Mouse (Mus musculus) frontal cortex, postnatal 36 days (tissue): ENCODE results near the gene Elavl4.

ENCODE experiments used
- DNase-seq, 2 experiments: peaks; one replicate each; pipeline ENCODE4 v3.0.0; 2022; ENCODE audit warnings: low spot score in 2 of 2

The Elavl4 gene

DNA sequence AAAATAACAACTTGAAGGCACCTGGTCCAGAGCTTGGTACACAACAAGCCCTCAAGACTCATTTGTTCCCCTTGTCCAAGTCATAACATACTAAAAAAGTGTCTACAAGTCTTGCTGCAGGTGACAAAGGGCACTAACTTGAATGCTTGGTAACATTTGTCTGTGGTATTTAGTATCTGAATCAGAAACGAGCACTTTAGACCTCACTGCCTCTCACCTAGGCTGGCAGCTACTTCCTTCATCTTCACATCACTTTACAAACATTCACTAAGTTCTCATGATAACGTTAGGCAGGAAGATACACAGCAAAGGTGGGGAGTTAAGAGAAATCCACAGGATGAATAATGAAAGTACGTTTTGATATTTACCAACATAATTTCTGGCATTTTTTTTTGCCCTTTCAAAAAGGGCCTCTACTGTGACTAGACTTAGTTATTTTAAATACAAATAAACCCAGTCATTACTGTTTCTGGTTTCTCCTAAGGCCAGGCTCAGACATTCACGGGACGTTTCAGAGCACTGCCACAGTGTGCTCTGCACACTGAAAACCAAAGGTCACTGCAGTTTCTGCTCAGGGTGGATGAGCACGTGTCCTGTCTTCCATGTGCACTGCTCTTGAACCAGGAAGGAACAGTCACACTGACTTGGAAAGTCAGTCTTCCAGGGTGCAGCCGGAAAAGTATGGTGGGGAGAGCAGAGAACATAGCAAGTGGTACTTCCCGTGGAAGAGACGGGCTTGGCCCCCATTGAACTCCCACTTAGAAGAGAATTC, 84.7 kb downstream of the Elavl4 start:
- DNase-seq, result no peak

DNA sequence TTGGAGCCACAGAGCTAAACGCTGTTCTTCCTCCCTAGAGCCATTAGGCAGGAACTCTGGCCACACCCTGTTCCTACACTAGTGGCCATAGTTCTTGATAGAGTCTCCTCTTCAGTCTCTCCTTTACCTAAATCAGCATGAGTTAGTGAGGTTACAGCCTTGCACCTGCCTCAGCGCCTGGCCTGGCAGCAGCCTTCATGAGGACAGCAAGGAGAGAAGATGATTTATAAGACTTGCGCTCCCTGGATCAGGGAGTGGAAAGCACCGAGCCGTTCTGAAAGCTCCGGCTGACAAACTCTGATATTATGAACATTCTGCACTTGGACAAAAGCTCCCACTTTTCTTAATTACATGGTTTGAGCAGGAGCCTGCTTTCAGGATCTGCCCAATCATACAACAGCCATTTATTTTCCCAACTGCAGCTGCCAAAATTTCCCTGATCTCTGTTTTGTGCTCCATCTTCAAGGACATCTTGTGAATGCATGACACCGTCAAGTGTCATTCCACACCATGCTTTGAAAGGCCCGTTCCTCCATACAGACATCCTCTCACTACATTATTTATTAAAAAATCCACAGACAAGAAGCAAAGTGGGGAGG, 87.3 kb downstream of the Elavl4 start:
- DNase-seq, result no peak

DNA sequence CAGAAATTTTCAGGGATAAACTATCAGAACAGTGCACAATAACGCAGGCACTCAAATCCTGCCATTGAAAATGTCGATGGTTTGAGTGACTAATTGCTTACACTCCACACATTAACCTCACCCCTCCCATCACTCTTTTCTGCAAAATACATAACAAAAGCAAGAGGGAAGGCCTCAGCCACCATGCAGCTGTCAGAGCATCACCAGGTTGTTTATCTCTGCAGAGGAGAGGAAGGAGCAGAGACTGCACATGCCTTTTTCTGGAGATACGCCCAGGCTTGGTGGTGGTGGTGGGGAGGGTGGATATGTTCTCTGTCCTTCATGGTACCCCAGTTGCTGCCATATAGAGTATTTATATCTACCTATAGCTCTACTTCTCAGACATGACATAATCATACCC, 94.3 kb downstream of the Elavl4 start:
- peak; percentile 19 to 36 for DNase-seq

DNA sequence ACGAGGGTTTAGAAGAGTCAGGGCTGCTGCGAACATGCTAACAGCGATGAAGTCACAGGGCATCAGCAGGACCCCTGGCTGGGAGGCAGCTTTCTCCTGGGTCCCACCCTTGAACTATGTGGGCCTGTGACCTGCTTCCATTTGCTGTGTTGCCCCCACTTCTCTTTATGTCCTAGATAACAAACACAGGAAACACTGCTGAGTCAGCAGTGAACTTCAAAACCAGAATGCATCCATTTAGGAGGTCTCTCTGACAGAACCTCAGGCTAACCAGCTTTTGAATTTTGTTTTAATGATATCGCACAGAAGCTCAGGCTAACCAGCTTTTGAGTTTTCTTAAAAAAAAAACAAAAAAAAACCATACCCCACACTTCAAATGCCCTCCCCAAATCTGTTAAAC, 96.1 kb downstream of the Elavl4 start:
- DNase-seq, result no peak

DNA sequence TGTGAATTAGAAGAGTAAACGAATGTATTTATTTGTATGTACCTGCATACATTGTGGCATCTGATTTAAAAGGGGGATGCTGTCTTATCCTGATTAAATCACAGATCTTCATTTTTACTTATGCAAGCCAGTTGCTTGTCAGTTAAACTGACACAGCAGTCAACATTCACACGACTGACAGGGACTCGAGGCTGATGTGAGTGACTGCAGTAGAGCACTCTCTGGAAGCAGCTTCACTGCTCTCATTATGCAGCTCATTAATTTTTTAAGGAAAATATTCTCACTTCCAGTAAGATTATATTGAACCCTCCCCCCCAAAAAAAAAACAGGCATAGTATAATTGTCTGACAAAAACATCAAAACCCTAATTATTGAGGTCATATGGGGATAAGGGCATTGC, 101.7 kb downstream of the Elavl4 start:
- no peak for DNase-seq

DNA sequence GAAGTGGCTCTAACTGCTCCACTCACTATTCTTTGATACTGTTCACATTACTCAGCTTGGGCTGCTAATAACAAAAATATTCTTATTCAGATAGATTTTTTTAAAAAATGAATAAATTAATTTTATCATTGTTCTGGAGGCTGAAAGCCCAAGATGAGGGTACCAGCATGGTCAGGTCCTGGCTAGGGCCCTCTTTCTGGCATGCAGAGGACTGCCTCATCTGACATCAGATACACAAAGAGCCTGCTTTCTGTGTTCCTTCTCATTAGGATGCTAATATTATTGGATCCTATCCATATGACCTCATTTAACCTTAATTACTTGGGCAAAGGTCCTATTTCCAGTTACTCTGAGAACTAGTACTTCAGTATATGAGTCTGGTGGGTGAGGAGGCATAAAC, 108.8 kb downstream of the Elavl4 start:
- DNase-seq, result no peak

DNA sequence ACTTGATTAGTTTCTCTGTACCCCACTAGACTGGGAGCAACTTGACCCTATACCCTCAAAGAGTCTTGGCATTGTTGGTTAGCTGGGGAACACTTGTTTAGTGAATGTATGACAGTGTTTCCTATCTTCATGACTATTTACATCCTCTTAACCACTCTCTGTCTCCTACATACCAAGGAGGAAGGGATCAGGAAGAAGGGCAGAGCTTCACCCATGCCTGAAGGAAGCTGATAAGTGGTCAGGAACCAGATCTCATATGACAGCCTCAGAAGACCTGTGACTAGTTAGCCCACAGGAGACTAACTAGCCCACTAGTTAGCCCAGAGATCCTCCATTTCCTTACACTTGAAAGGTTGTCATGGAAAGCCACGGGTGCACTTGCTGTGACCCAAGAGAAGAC, 117.2 kb downstream of the Elavl4 start:
- no peak for DNase-seq

DNA sequence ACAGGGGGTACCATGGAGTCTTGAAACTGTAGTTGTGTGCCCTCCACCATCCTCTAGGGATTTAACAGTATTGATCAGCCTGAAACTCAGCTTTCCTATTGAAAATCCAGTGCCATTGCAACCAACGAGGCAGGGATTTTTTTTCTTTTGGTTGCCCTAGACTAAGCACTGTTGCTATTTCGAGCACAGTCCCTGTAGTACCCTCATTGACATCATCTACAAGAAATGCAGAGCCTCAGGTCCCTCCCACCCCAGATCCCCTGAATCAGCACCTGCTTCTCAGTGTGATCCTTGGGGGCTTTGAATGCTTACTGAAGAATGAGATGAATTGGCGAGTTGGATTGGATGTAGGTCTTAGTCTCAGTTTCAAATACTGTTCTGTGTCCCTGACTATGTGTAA, 119.4 kb downstream of the Elavl4 start:
- DNase-seq, result no peak

DNA sequence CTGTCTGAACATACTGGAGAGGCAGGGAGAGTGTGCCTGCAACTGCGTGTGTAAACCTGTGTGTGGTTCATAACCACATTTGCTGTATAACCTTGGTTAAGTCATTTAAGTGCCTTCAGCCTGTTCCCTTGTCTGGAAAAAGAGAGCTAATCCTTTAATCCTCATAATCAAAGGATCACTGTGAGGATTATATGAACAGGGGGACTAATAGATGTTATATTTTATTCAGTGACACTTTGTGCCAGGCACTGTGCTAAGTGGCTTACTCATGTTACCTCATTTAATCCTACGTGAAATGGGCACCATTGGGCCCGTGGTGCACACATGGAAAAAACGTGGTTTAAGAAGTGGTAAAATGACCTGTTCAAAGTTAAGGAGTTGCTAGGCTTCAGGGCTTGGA, 119.9 kb downstream of the Elavl4 start:
- DNase-seq, result no peak

DNA sequence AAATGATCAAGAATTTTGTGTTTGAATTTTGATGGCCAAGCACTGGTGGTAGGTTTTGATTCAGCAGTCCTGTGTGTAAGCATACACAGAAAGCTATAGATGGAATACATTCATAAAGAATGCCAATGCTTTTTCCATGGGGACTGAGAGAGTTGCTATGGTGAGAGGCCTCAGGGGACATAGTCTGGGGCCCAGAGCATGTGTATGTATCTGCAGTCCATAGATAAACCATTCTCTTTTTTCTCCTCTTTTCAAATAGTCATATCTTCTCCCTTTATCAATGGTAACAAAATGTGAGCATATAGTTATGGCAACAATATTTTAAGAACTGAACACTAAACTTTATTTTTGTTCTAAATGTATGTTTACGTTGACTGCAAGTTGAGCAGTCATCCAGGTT, 122.1 kb downstream of the Elavl4 start:
- no peak for DNase-seq

DNA sequence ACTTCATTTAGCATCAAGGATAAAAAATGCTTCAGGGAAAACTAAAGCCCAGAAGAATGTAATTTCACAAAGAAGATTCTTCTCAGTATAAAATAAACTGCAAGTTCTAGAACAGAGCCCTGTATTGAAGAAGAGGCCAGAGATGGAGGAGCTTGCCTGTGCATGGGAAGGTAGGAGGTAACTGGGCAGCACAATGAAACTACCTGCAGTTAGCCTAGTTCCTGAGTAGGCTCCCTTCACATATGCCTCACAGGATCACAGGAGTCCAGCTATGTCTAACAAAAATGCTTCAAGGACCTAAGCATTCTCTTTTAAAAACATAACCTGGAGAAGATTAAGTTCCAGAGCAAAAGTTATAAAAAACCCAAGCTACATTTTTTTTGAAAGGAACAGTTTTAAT, 122.5 kb downstream of the Elavl4 start:
- no peak for DNase-seq

DNA sequence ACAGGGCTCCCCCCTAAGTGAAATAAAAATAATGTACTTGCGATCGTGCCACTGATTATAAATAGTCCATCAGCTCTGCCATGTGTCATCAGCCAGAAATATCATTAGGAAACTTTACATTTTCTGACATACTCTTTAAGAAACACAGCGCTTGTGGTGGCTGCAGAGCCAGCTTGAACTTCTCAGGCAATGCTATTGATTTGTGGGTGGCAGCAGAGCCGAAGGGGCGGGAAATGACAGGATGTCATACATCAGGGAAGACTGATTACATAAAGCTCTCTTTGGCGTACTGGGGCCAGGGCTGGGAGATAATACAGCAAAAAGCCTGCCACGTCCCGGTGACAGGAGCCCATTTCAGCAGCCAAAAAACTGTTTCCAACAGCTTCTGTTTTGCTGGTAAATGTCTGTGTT, 124.1 kb downstream of the Elavl4 start:
- DNase-seq, result peak in 1 of 2 experiments; percentile 70

DNA sequence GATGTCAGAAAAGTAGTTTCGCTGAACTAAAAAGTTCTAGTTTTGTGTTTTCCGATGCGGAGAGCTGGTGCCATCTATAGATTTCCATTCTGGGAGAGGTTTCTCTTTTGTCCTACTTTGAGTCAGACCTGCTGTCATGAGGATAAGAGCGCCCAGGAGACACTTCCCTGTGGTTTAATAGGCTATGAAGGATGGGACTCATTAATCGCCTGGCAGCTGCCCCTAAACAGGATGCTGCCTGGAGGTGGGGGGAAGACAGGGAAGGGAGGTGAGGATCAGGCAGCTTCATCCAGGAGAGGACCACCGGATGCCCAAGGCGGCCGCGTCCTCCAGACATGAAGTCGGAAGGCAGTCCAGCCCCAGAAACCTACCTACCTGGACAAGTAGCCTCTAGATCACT, 126.2 kb downstream of the Elavl4 start:
- no peak for DNase-seq

DNA sequence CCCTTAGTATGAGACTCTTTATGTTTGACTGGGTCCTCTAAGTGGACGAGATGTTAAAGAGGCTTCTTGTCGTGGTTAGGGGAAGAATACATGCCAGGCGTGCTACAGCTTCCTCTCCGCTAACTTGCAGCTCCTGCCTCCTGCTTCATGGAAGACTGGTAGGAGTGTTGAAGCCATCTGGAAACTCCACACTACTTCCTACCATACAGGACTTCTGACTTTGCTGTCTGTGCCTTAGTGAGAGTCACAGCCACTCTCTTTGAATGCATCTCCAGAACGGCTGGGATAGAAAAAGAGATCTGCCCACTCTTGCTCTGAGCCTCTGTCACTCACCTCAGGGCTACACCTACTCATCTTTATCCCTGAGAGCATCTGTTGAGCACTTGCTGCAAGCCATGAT, 132.9 kb downstream of the Elavl4 start:
- peak in 1 of 2 experiments; percentile 65 for DNase-seq

DNA sequence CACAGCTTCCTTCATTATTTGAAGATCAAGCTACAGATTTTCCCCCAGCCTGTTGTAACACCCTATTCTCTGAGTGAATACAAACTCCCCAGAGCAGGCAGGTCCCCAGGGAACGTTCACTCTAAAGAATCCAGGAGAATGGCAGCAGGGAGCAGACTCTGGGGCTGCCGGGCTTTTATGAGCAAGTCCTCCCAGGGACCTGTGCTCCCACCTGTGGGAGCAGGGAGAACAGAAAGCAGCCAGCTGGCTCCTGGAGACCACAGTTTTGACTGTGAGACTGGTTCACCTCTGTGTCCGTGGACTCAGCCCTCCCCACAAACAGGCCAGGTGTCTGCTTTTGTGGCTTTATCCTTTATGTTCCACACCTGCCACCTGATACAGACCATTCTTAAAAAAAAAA, 134.2 kb downstream of the Elavl4 start:
- DNase-seq, result no peak

DNA sequence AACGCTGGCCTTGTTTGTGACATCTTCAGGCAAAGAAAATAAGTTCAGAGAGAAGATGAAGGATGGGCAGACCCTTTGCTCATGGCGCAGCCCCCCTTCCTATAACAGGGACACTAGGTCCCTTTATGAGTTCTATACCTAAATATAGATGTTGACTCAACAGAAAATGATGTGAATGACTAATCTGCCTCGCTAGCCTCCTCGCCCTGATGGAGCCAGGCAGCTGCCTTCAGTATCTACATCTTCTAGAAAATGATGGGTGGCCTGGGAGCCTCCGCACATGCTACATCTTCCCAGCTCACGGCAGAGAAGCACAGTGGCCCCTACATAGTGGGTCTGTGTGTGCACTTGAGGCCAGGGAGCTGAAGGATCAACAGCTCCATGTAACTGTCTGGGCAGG, 137.2 kb downstream of the Elavl4 start:
- no peak for DNase-seq

DNA sequence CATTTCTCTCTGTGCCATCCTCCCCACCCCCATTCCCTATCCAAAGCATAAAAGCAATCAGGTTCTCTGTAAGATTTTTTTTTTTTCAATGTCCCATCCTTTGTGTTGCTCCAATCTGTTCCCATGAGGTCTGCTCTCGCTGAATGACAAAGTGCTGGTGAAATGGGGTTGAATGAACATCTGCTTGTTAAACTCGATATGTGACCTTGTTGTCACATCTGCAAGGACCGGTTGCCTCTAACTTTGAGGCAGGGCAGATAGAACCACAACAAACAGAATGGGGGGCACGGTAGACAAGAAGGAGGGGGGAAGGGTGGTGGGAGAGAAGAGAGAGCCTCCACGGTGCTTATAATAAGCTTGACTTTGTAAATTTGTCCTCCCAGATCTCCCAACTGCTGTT, 138.0 kb downstream of the Elavl4 start:
- DNase-seq, result no peak

DNA sequence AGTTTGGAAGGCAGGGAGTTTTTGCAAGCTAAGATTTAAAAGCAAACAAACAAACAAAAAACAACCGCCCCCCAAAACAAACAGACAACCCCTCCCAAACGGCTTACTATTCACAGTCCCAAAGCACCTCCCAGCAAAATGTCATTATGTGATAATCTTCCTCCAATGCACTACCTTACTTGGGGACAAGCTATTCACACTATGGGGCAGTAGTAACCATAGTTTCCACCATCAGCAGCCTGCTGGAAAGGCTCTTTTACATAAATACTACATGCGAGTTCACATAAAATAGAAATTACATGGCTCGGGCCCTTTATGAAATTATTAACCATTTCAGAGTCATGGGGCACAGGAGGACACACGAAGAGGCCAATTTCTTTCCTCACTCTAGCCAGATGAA, 141.5 kb downstream of the Elavl4 start:
- peak in 1 of 2 experiments; percentile 0 for DNase-seq

DNA sequence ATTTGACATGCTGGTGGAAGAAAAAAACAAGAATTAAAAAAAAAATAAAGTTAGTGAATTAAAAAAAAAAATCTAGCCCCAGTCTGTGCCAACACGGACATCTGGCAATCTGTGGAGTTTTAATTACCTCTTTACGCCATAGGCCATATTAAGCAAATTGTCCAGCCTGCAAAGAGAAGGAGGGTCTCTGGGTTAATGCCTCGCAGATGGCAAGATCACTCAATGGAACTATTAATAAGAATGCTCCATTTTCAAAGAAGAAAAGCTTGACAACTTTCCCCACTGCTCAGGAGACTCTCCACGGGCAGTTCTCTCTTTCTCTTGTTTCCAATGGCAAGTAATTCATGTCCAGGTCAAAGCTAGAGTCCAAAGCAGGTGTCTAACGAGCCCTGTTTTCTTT, 142.1 kb downstream of the Elavl4 start:
- DNase-seq, result no peak

DNA sequence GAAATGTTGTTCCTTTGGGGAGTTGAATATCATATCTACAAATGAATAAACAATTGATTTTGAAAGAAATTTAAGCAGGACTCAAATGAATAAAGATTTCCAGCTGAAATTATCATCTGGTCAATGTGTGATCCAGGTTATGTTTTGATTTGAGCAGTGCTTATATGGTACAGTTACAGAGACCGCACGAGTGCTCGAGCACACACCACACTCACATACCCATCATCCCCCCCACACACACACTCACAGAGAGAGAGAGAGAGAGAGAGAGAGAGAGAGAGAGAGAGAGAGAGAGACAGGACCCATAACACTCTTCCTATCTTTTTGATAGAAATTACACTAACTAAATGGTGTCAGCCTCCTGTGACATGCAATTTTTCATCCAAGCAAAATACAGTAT, 150.0 kb downstream of the Elavl4 start:
- DNase-seq, result no peak

DNA sequence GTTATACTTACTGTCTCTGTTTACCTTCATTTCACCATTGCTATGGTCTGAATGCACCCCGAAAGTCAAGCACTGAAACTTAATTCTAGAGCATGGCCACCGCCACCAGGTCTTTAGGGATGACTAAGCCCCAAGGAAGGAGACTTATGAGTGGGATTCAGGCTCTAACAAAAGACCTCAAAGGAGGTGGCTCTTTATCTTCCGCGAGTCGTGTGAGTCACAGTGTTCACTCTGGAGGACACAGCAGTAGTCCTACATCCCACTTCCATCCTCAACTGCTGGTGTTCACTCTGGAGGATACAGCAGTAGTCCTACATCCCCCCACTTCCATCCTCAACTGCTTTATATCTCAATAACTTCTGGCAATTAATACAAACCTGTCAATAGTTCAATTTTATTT, 151.8 kb downstream of the Elavl4 start:
- DNase-seq, result no peak

DNA sequence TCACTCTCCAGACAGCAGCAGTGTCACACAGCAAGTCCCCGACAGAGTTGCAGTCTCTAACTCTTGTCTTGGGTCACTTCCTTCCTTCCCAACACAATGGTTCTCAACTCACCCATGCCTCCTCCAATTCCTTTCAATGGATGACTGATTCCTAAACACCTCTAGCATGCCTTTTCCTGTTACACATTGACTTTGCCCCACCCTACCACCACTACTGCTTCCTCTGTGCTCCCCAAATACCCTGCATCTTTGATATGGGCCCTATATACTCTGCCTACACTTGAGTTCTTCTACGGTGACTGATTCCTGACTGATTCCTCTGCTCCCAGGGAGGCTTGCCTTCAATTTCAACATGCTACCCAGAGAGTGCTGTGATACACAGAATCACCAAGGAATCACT, 153.1 kb downstream of the Elavl4 start:
- DNase-seq, result no peak

DNA sequence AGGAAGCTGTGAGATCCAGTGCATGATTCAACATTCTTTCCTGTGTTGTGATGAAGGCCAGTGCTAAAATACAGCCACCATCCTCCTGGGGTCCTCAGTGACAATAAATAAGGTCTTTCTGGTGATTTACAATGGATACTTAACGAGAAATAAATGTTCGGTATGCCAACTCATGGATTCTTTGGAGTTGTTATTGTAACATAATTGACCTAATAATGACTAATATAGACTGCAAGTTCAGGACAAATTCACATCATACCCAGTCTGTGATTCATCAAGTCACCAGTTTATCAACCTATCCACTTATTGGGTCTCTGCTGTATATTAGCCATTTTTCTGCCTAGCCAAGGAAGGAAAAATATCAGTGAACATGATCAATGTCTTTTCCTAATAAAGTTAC, 174.4 kb downstream of the Elavl4 start:
- no peak for DNase-seq

DNA sequence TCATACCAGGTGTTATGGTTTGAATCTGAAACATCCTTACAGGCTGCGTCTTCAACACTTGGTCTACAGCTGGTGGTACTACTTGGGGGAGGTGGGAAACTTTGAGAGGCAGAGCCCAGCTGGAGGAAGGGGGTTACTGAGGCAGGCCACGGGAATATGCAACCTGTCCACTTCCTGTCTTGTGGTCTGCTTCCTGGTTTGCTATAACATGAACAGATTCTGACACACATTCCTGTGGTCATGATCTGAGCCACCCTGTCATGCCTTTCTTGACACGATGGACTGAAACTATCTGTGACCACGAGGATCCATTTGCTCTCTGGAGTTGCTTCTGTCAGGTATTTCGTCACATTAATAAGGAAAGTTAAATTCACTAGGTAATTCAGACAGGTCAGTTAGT, 179.7 kb downstream of the Elavl4 start:
- DNase-seq, result no peak
